Mouse (Mus musculus) gastrocnemius, adult 2 months (tissue): ENCODE results near the gene Mapkbp1. TPM values are rescaled to one million over a fixed set of nuclear protein-coding genes. Genes with fewer than 3 reads are reported as not detected.
A peak's percentile ranks its signal among the peaks of the same experiment; 100 is the strongest.

Source experiments
- DNase-seq: peaks from one replicate; pipeline ENCODE4 v3.0.0; 2022
- H3K27ac ChIP-seq: fragments of 200-600 bp; 2 replicates; pipeline ENCODE4 v1.8.1; 2022; ENCODE audit warnings: mild to moderate bottlenecking
- H3K4me3 ChIP-seq: fragments of 200-600 bp; 2 replicates; pipeline ENCODE4 v1.8.1; 2022; ENCODE audit warnings: mild to moderate bottlenecking, moderate library complexity
- CTCF ChIP-seq: fragments of 200-600 bp; IDR thresholded peaks from 2 replicates; pipeline ENCODE4 v1.8.1; 2022; ENCODE audit warnings: antibody characterized with exemption, mild to moderate bottlenecking, moderate library complexity
- intact Hi-C: fragments of 180-260 bp; cut with DNase I; formaldehyde crosslinking; loops from one replicate; pipeline ENCODE4 v1.15.1; 2025
- microRNA-seq: library from miRNA; unstranded; fragments of <30 nt; microRNA quantifications from one replicate; pipeline ENCODE4 v1.2.0, GENCODE M21; 2021
- total RNA-seq, 2 experiments: library from RNA; stranded (reverse); gene quantifications; 2 replicates each; pipeline ENCODE4 v1.2.3; 2021

The Mapkbp1 gene
- total RNA-seq, 2 experiments from 2014 or later, result 8.1 to 8.4 TPM

DNA sequence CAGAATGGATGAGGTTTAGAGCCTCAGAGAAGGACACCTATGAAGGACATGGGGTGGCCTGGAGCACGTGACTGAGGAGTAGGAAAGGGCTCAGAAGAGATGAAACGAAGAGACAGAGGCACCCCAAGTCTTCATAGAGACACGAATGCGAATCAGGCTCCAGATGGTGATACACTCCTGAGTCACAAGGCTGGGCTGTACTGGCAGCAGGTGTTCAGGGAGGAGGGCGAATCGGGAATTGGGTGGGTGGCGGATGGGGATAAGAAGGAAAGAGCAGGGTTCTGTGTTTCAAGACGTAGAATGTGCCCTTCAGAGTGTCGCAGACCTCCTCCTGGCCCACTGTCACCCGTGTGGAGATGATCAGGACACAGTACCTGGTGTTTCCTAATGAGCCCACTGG lies 92.7 kb downstream of the Mapkbp1 start:
- DNase-seq, result no peak
- no peak for TF ChIP-seq CTCF
- intact Hi-C loops, result loop anchor here (1.0 kb wide), 1 partner anchor 17 kb away; no protein-coding TSS in a partner anchor
- Histone ChIP-seq H3K4me3 (no peak overlapping the region), H3K27ac (no peak overlapping the region)

DNA sequence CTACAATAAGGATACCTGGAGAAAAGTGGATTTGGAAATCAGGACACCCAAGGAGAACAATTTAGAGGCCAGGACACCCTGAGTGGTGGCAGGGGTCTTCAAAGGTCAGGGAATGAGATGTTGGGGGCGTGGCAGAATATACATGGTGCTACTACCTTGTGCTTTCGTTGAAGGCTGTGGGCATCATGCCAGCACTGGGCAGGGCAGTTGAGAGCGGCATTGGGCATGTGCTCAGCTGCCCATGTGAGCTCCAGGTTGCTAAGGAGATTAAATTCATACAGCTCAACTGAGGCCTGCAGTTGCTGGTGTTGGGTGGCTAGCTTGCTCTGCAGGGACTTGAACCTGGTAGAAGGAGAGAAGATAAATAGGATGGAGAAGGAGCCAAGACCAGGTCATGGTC lies 93.7 kb downstream of the Mapkbp1 start:
- Histone ChIP-seq H3K4me3 (no peak overlapping the region), H3K27ac (no peak overlapping the region)
- intact Hi-C loops, result no loop called here
- TF ChIP-seq CTCF, result no peak
- DNase-seq, result no peak

DNA sequence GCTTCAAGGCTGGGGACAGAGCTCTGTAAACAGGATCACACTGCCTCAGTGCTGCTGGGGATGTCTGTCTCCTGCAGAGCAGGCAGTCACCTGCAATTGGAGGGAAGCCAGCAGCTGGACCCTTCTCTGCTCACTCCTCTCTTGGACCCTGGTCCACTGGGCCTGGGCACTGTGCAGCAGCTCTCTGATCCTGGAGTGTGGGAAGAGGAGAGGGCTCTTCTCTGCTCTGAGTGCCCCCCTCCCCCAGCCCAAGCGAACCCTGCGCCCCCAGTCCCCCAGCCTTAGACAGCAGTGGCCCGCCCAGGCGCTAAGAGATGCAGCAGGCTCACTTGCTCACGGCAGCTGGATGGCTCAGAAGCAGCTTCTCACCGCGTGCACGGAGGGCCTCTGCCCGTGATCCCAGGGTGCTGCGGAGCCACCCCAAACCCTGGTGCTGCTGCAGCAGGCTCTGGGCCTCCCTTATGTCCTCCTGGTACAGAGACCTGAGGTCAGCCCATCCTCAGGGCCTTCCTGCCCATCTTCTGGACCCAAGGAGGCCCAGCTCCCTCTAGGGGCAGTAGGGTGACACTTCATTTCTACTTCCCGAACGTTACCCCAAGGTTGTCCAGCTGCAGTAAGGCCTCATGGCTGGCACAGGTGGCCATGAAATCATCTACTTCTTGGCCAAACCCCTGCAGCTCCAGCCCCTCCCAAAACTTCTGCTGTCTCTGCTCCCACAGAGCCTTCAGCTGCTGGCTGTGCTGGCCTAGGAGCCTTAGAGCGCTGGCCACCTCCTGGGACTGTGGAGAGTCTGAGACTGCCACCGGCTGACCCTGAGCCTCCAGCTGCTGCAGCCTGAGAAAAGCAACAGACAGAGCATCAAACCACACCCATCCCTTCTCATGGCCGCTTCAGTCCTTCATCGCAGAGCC lies 96.3 kb downstream of the Mapkbp1 start:
- Histone ChIP-seq H3K27ac (no peak overlapping the region), H3K4me3 (no peak overlapping the region)
- intact Hi-C loops, result loop anchor here (1.0 to 2.0 kb wide), 2 partner anchors 19 to 42 kb away; partner anchors contain the start of genes Gm28042 and Jmjd7
- DNase-seq, result peak; percentile 72
- peak; percentile 76 for TF ChIP-seq CTCF

DNA sequence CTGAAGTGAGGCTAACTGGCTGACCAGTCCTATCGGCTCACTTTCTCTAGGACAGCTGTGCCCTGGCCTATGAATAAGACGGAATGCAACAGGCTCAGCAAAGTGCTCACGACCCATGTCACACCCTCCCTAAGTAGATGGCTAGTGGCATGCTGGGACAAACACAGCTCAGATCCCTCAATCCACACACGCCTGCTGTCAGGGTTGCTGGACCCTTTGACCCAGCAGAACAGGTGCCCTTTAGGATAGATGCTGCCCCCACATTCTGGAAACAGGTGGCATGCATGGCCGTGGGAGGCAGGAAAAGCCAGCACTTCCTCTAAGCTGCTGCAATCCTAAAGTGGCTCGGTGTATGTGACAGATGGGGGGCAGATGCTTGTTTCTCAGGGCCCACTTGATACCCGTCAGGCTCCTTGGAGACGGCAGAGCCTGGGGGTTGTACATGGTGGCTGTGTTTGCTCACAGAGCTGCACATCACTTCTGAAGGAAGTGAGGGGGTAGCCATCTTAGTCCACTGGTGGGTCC lies 97.0 kb downstream of the Mapkbp1 start:
- TF ChIP-seq CTCF, result no peak
- intact Hi-C loops, result loop anchor here (1.0 to 2.0 kb wide), 2 partner anchors 19 to 43 kb away; partner anchors contain the start of genes Gm28042 and Jmjd7
- no peak for DNase-seq

DNA sequence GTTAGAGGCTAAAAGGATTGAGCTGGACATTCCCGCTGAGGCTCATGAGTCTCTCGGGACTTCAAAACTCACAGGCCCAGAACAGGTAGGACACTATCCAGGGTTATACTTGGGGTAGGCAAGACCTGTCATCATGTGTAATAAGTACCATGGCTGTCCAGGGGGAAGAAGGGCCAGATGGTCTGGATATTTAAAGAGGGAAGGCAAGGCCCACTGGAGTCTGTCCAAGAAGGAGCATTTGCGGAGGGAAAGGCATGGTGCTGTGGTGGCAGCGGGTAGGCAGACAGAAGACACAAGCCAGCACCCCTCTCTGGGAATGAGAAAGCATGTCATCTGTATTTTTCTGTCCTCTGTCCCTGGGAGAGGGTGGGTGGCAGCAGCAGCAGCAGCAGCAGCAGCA lies 101.6 kb downstream of the Mapkbp1 start:
- no peak for TF ChIP-seq CTCF
- H3K27ac ChIP-seq, result no peak overlapping the region
- intact Hi-C loops, result no loop called here

More for the DNA sequence above, 97.0 kb downstream of the Mapkbp1 start:
- Histone ChIP-seq H3K4me3 (no peak overlapping the region), H3K27ac (no peak overlapping the region)

DNA sequence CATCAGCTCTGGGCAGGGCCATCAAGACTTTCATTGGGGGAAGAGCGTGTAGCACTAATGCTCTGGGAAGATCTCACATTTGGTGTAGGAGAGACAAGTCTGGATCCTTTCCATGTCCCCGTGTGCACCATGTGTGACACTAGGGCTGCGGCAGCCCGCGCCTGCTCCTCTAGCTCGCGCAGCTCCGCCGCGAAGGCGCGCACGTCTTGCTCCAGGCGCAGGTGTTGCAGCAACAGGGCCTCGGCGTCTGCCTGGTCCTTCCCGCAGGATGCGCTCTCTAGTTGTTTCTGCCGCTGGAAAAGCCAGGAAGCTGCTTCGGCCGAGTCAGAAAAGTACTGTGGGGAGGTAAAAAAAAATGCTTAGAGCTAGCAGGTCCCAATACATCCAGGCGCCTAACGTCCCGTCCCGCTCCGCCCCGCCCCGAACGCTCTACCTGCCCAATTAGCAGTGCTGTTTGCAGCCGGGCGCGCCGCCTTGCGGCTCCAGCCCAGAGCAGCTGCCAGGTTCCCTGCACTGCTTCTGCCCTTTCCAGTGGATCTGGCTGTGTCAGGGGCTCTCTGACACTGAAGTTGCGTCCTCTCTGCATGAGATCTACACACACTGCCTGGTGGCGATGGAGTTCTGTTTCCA lies 103.7 kb downstream of the Mapkbp1 start:
- Histone ChIP-seq H3K4me3 (peak overlapping the region; percentile 59), H3K27ac (no peak overlapping the region)
- intact Hi-C loops, result no loop called here
- DNase-seq, result peak; percentile 82
- TF ChIP-seq CTCF, result peak; percentile 61

More for the DNA sequence above, 101.6 kb downstream of the Mapkbp1 start:
- no peak overlapping the region for H3K4me3 ChIP-seq
- DNase-seq, result no peak

Small RNAs within 50 kb of the gene (microRNA-seq; reads per million reads assigned to microRNA genes)
- not detected for gene Mir7665

Other genes starting within 250 kb of the Mapkbp1 start
- gene Itpka, start 230.4 kb upstream of the Mapkbp1 start, total RNA-seq, result not detected
- not detected for gene Ltk, start 212.3 kb upstream of the Mapkbp1 start, total RNA-seq
- gene Rpap1, start 185.2 kb upstream of the Mapkbp1 start, total RNA-seq, result 10 to 100 TPM; 14.4 to 16.7 TPM
- gene Tyro3, start 175.0 kb upstream of the Mapkbp1 start, total RNA-seq, result under 1 TPM; 0.10 to 0.73 TPM
- 10 to 100 TPM; 32.9 to 38.4 TPM for gene Mga, start 75.5 kb upstream of the Mapkbp1 start, total RNA-seq
- 1 to 10 TPM; 1.6 to 2.4 TPM for gene Jmjd7, start 54.8 kb downstream of the Mapkbp1 start, total RNA-seq
- 1 to 10 TPM in 1 of 2 experiments, under 1 TPM in 1; 0.77 to 1.5 TPM for gene Gm28042, start 54.8 kb downstream of the Mapkbp1 start, total RNA-seq
- 1 to 10 TPM in 1 of 2 experiments, under 1 TPM in 1; 0.99 to 1.7 TPM for gene Pla2g4b, start 60.7 kb downstream of the Mapkbp1 start, total RNA-seq
- gene Ehd4, start 181.9 kb downstream of the Mapkbp1 start, total RNA-seq, result 10 to 100 TPM; 19.5 to 31.7 TPM